Mouse (Mus musculus) myocyte (in vitro differentiated cells): ENCODE measurements at regions not wholly inside any gene's neighbourhood (a gene's known extent, or its start where the extent isn't known, plus 50 kb on each side); places are given as distances from the start of the nearest gene placed in this dataset.

Experiments
- E2F4 ChIP-seq: IDR thresholded peaks from one replicate; pipeline ENCODE4 v1.6.1; 2011; ENCODE audit warnings: mild to moderate bottlenecking, control low read depth, moderate library complexity; ENCODE audit not compliant: insufficient read depth
- MAX ChIP-seq: IDR thresholded peaks from one replicate; pipeline ENCODE4 v1.6.1; 2011; ENCODE audit warnings: low read depth, mild to moderate bottlenecking, control low read depth
- MYOD1 ChIP-seq, 3 experiments: IDR thresholded peaks; one replicate each; pipeline ENCODE4 v1.6.1; 2011; ENCODE audit warnings: control low read depth in 2 of 3, low read depth in 2 of 3, mild to moderate bottlenecking in 2 of 3, moderate library complexity in 1 of 3; ENCODE audit not compliant: insufficient read length in 2 of 3, control insufficient read depth in 1 of 3
- POLR2A ChIP-seq: IDR thresholded peaks from one replicate; pipeline ENCODE4 v1.6.1; 2011; ENCODE audit warnings: low read depth, mild to moderate bottlenecking, control low read depth, moderate library complexity; ENCODE audit not compliant: insufficient read length
- POLR2AphosphoS2 ChIP-seq: IDR thresholded peaks from one replicate; pipeline ENCODE4 v1.6.1; 2011; ENCODE audit warnings: low read depth, control low read depth; ENCODE audit not compliant: insufficient read length
- REST ChIP-seq: IDR thresholded peaks from one replicate; pipeline ENCODE4 v1.6.1; 2011; ENCODE audit warnings: mild to moderate bottlenecking, control low read depth, moderate library complexity; ENCODE audit not compliant: insufficient read depth, insufficient read length
- SRF ChIP-seq: IDR thresholded peaks from one replicate; pipeline ENCODE4 v1.6.1; 2011; ENCODE audit warnings: low read depth; ENCODE audit not compliant: control insufficient read depth, insufficient read length
- TCF12 ChIP-seq: IDR thresholded peaks from one replicate; pipeline ENCODE4 v1.6.1; 2011; ENCODE audit warnings: mild to moderate bottlenecking, control low read depth; ENCODE audit not compliant: poor library complexity, insufficient read depth, severe bottlenecking
- TCF3 ChIP-seq: IDR thresholded peaks from one replicate; pipeline ENCODE4 v1.6.1; 2011; ENCODE audit warnings: low read depth, control low read depth; ENCODE audit not compliant: insufficient read length
- USF1 ChIP-seq: IDR thresholded peaks from one replicate; pipeline ENCODE4 v1.6.1; 2011; ENCODE audit warnings: low read depth, mild to moderate bottlenecking, control low read depth, moderate library complexity

DNA sequence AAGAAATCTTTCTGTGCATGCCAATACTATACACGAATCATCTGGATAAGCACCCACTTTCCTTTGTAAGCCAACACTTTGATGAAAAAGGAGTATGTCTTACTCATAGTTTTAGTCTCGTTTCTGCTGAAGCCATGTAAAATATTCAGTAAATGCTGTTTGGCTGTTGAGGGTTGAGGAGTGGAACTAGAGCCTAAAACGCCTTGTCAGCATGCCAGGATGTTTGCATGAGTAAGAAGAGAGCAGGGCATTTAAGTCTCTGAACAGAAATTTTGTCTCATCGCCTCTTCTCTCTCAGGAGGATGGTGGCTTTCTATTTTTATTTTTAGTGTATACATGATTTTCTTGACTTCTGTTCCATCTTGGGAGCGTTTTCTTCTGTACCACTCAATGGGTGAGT is 216.0 kb downstream of the Serpinb8 start:
- TF ChIP-seq POLR2A (no peak), TCF12 (no peak), MYOD1 (IDR thresholded peaks at IDR 0.05; ENCODE audit: control insufficient read depth in 1 of 3, insufficient read length in 2 of 3, low read depth in 2 of 3) (no peak), MAX (no peak), REST (no peak), USF1 (no peak), TCF3 (no peak), E2F4 (no peak), POLR2AphosphoS2 (no peak), SRF (no peak)
